Mouse (Mus musculus): Measurements from ENCODE around the gene Dnah14. TPM values are rescaled to one million over a fixed set of nuclear protein-coding genes. Genes with fewer than 3 reads are reported as not detected.
A peak's percentile ranks its signal among the peaks of the same experiment; 100 is the strongest.

Dnah14 gene
- total RNA-seq (2021) = not detected

- DNase-seq = no peak
- intact Hi-C loops (cut with DNase I) = no loop called here
Measured at GRCm38 (mm10) chr1:181576322-181576721, at the start of gene Dnah14. TSS of gene Dnah14 (plus strand) at chr1:181576559.

GRCm38 (mm10) chr1:181529368-181529767 lies 47.0 kb upstream of the Dnah14 start:
- intact Hi-C loops (cut with DNase I) = no loop called here
- peak; percentile 77 to 85 for DNase-seq

- DNase-seq = no peak
Measured at GRCm38 (mm10) chr1:181535165-181535873, 41.0 kb upstream of the Dnah14 start.

GRCm38 (mm10) chr1:181537627-181538525 lies 38.5 kb upstream of the Dnah14 start:
- no peak for DNase-seq
- intact Hi-C loops (cut with DNase I) = no loop called here

More at GRCm38 (mm10) chr1:181535165-181535873, 41.0 kb upstream of the Dnah14 start:
- intact Hi-C loops (cut with DNase I) = no loop called here

- DNase-seq = no peak
- intact Hi-C loops (cut with DNase I) = no loop called here
Measured at GRCm38 (mm10) chr1:181539846-181540769, 36.3 kb upstream of the Dnah14 start.

GRCm38 (mm10) chr1:181543711-181544383 lies 32.5 kb upstream of the Dnah14 start:
- intact Hi-C loops (cut with DNase I) = loop anchor here (2.0 kb wide), 1 partner anchor 79 kb away; no protein-coding TSS in a partner anchor
- DNase-seq = peak in 1 of 2 experiments; percentile 14

- intact Hi-C loops (cut with DNase I) = loop anchor here (1.0 to 5.0 kb wide), 5 partner anchors 72 to 273 kb away; no protein-coding TSS in a partner anchor
- DNase-seq = peak; percentile 50 to 57
Measured at GRCm38 (mm10) chr1:181545044-181545772, 31.2 kb upstream of the Dnah14 start.

GRCm38 (mm10) chr1:181549987-181550386 lies 26.4 kb upstream of the Dnah14 start:
- no peak for DNase-seq

GRCm38 (mm10) chr1:181550826-181551225 lies 25.5 kb upstream of the Dnah14 start:
- intact Hi-C loops (cut with DNase I) = no loop called here
- DNase-seq = no peak

More at GRCm38 (mm10) chr1:181549987-181550386, 26.4 kb upstream of the Dnah14 start:
- intact Hi-C loops (cut with DNase I) = loop anchor here (5.0 kb wide), 3 partner anchors 67 to 278 kb away; no protein-coding TSS in a partner anchor

GRCm38 (mm10) chr1:181552533-181553410 lies 23.6 kb upstream of the Dnah14 start:
- intact Hi-C loops (cut with DNase I) = no loop called here
- no peak for DNase-seq

- DNase-seq = no peak
- intact Hi-C loops (cut with DNase I) = no loop called here
Measured at GRCm38 (mm10) chr1:181555475-181555874, 20.9 kb upstream of the Dnah14 start.

- DNase-seq = no peak
- intact Hi-C loops (cut with DNase I) = no loop called here
Measured at GRCm38 (mm10) chr1:181559655-181560054, 16.7 kb upstream of the Dnah14 start.

GRCm38 (mm10) chr1:181560325-181560724 lies 16.0 kb upstream of the Dnah14 start:
- DNase-seq = no peak
- intact Hi-C loops (cut with DNase I) = no loop called here

- no peak for DNase-seq
- intact Hi-C loops (cut with DNase I) = no loop called here
Measured at GRCm38 (mm10) chr1:181560896-181561767, 15.2 kb upstream of the Dnah14 start.

- no peak for DNase-seq
- intact Hi-C loops (cut with DNase I) = no loop called here
Measured at GRCm38 (mm10) chr1:181561768-181562444, 14.5 kb upstream of the Dnah14 start.

- no peak for DNase-seq
- intact Hi-C loops (cut with DNase I) = no loop called here
Measured at GRCm38 (mm10) chr1:181569447-181569846, 6.9 kb upstream of the Dnah14 start.
